Mouse (Mus musculus) c-Kit-negative CD71-positive TER-119-positive erythroid progenitor cells, embryonic 14.5 days (primary cell): ENCODE data around the gene Pax6.

ENCODE experiments used
- DNase-seq: peaks from one replicate; pipeline ENCODE4 v3.0.0-alpha.2; 2013; ENCODE audit warnings: low read depth, low spot score

Pax6 gene

DNA sequence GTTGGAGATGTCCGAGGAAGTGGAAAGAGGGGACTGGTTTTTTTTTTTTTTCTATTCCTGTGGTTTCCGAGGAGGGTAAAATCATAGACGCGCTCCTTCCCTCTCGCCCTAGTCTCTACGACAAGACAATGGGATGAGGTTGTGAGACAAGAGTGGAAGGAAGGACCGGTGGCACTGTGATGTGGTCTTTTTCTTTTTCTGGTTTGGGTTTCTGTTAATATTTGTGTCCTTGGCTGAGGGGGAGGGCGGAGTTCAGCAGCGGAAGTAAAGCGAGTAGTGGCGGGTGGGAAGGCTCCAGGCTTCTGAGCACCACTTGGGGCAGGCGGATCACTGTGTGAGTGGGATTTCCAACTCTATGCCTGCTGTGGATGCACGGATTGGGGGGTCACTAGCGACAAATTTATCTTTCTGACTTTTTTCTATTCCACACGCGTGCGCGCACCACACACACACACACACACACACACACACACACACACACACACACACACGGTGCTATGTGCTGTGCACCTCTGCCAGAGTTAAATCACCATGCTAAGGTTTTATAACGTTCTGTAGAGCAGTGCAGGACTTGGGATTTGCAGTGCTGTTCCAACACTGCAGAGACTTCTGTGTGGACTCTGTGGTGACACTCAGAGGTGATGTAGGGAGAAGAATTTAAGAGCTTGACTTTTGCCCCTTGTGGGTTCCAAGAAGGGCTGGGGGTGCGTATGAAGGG, 14.1 kb downstream of the Pax6 start:
- DNase-seq, result no peak

DNA sequence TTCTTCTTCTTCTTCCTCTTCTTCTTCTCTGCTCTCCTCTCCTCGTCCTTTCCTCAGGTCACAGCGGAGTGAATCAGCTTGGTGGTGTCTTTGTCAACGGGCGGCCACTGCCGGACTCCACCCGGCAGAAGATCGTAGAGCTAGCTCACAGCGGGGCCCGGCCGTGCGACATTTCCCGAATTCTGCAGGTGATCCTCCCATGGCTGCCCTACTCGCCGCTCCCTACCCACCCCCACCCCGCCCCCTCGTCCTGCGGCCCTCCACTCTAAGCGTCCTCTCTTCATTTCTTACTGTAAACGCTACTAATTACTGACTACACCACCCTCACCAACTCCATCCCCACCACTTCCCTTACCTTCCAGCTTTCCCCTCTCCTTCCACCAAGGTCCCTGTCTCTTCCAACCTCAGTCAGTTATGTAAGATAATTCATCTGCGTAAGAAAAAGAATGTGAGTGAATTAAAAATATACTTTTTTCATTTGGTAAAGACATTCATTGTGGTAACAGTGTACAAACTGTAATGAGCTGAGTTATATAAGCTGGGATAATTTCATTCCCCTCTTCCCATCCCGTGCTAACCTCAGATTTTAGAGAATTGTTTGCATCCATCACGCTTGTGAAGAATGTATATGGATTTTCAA, 15.2 kb downstream of the Pax6 start:
- DNase-seq, result no peak

GRCm38 (mm10) chr2:105684991-105685650, 16.4 kb downstream of the Pax6 start:
- no peak for DNase-seq

GRCm38 (mm10) chr2:105685651-105686050, 17.0 kb downstream of the Pax6 start:
- DNase-seq, result no peak

DNA sequence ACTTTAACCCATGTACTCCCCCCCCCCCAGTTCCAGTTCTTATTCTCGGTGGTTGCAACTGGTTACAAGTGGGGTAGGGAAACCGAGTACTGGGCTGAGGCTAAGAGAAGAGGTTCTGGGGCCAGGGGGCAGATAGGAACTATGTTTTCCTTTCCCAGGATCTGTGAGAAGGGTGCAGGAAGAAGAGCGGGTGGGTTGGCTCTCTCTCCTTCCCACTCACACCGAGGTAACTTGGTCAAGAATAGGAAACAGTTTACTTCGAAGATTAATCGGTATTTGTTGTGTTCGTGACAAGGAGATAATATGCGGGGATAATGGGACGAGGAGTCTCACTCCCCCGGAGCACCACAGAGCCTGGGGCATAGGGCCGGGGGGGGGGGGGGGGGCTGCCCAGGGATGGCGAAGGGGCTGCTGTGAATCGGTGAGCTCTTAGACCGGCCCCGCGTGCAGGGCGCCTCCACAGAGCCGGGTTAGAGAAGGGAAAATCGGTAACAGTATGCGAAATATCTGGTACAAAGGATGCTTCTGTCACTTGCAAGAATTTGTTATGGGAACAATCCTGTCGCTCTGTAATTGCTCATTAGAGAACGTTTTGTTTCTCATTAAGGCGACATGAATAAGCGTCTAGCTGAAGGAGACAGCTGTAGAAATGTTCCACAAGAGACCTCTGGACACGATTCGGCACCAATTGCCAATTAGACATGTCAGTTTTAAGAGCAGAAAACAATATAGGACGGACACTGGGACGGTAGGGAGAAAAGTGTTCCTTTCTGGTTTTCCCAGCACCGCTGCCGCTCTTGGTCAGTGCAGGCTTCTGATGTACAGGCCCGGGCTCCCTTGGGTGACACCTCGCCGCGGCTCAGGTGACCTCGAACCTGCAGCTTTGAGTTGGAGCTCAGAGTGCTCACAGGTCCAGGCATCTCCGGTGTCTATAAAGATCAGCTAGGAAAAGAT, 17.9 kb downstream of the Pax6 start:
- no peak for DNase-seq

GRCm38 (mm10) chr2:105687317-105687991, 18.8 kb downstream of the Pax6 start:
- DNase-seq, result no peak

DNA sequence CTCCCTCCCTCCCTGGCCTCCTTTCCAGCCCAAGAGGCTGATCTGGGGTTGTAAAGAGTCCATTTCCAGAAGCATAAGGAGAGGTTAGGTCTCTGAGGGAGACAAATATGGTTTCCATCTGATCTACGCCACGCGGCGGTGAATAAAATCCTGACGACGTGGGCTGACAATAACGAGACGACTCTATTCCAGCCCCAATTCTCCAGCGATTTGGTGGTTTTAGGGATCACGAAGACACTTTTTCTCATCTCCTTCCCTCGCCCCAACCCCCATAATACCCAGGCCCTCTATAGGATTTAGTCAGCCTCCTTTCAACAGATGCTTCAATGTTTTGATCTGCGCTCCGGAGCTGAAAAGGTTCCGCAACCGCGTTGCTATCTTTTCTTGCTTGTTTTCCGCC, 19.3 kb downstream of the Pax6 start:
- no peak for DNase-seq

GRCm38 (mm10) chr2:105688436-105689303, 20.0 kb downstream of the Pax6 start:
- no peak for DNase-seq

GRCm38 (mm10) chr2:105689304-105689770, 20.6 kb downstream of the Pax6 start:
- DNase-seq, result no peak

DNA sequence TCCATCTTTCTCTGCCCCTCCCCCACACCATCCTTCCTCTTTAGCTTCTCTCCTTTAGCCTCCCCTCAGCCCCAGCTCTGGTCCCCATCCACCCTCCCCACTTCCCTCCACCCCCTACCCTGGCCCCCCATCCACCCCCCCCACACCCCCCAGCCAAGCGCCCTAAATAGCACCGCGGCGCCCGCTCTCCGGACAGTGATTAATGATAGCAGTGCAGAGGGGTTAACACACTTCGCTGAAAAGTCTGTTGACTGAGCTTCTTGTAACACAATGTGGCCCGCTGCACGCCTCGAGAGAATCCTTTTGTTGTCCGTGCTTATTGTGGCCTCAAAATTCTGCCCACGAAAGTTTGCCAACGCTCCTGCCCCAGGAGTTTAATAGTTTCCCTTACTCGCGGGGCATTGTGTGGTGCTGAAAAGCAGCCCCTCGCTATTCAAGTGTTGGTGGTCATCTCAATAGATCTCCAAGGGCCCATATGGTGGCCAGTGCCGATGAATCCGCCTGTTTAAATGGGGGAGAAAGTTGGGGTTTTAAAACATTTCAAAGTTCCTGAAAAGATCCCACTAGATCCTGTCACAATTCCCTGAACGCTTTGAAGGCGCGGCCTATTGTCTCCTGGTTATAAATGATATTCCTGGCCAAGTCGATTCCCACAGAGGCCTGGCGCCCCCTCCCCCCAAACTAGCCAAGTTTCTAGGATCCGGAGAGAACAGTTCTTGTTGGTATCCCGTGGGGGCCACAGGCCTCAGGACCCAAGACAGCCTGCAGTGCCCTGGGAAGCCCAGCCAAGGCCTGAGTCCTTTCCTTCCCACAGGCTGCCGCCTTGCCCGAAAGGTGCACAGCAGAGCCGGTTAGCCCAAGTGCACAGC, 21.3 kb downstream of the Pax6 start:
- no peak for DNase-seq

GRCm38 (mm10) chr2:105691296-105691695, 22.6 kb downstream of the Pax6 start:
- no peak for DNase-seq

DNA sequence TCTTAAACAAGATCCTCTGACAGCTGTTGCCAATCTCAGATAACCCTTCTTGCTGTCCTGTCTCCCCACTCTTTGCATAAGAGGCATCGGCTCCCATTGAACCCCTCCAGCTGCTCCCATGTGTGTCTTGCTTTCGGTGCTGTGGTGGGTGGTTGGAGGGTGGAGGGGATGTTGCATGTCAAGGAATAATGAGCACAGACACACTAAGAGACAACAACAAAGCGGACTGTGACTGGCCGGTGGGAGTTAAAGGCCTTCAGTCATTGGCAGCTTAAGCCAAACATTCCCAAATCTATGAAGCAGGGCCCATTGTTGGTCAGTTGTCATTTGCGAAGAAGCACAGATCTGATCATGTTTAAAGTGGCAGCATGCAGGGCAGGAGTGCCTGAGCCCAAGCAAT, 29.0 kb downstream of the Pax6 start:
- DNase-seq, result no peak

DNA sequence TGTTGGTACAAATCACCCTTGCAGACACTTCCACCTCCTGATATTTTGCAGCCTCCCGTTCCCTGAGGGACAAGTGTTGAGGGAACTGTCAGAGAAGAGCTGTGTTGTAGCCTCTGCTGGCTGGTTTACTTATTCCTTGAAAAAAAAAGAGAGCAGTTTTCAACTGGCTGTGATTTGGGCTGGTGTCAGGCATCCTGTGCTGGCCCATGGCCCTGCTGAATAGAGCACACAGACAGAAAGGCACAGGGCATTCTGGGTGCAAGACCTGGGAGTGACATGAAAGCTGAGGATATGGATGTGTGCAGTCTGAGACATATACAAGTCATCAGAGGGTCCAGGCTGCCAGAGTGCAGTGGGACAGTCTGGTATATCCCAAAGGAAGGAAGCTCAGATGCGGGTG, 29.9 kb downstream of the Pax6 start:
- DNase-seq, result no peak

GRCm38 (mm10) chr2:105701781-105702180, 33.1 kb downstream of the Pax6 start:
- DNase-seq, result no peak

DNA sequence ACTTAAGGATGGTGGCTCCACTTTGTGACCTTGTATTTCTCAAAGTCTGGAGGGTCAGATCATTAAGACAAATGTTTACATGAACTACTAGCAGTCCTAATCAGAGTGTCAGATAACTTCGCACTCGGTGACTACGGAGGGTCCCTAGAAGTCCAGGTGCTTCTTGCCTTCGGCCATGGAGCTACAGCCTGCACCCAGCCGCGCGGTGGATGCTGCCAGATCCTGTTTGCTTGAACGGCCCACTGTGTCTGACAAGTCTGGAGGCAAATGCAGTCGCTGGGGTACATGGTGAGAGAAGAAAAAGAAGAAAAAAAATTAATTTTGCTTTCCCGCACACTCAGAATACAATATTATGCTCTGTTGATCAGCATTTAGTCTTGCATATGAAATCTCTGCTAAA, 33.9 kb downstream of the Pax6 start:
- no peak for DNase-seq

- no peak for DNase-seq
Measured at GRCm38 (mm10) chr2:105705320-105705719, 36.6 kb downstream of the Pax6 start.

GRCm38 (mm10) chr2:105709126-105709525, 40.4 kb downstream of the Pax6 start:
- DNase-seq, result no peak

GRCm38 (mm10) chr2:105710511-105710910, 41.8 kb downstream of the Pax6 start:
- DNase-seq, result no peak
